Comparison of ENCODE assay signal across 24 mouse cellular contexts in the genomic region with DNA sequence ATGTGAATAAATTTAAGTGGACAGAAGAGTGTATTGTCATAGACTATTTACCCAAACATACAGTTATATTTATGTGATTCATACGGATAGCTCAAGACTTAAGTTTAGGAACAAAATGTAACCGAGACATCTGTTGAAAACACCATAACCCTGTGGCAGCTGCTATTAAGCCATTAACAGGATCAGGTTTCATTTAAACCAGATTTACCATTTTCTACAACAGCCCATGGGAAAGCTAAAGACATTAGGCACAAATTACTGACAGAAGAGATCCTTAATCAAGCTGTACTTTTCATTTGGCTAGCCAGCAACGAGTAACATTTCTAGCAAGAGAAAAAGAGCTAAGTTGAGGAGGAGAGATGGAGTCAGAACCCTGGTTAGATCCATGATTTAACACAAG.
DNase-seq lines count a peak whose midpoint lies in the region; ATAC-seq and TF ChIP-seq lines count a peak whose summit lies in the region.
"Had no signal": no experiment of that assay in that cellular context is flagged by ENCODE, and none has a peak within 500 bp of the region (broad histone marks: within the 10 kb centered on the region; RNA-seq: fewer than 3 reads in every experiment).

No protein-coding gene starts in this region.

- no peaks in the 10 kb centered on the region for H3K9me3 ChIP-seq in limb, embryonic 14.5 days (ENCODE audit: control insufficient read depth, low read length)
- H3K9me3 ChIP-seq in limb, embryonic 10.5 days (replicated peaks), result no peaks in the 10 kb centered on the region
- H3K9me3 ChIP-seq in embryonic facial prominence, embryonic 14.5 days (ENCODE audit: control insufficient read depth, low read length), result no peaks in the 10 kb centered on the region
- H3K9me3 ChIP-seq in liver, embryonic 12.5 days (replicated peaks), result no peaks in the 10 kb centered on the region
- H3K9me3 ChIP-seq: embryonic facial prominence, embryonic 13.5 days; forebrain, embryonic 10.5 days; forebrain, embryonic 13.5 days; hindbrain, embryonic 12.5 days; hindbrain, embryonic 15.5 days; intestine, embryonic 15.5 days had no signal

- no peak overlapping the region for H3K9ac ChIP-seq in limb, embryonic 14.5 days (ENCODE audit: low read depth, low read length, severe bottlenecking)
- no peak overlapping the region for H3K9ac ChIP-seq in embryonic facial prominence, embryonic 14.5 days (ENCODE audit: low read depth, low read length)
- H3K9ac ChIP-seq in liver, embryonic 12.5 days, result no peak overlapping the region
- H3K9ac ChIP-seq: embryonic facial prominence, embryonic 13.5 days; forebrain, embryonic 13.5 days; hindbrain, embryonic 12.5 days; hindbrain, embryonic 15.5 days; intestine, embryonic 15.5 days had no signal

- H3K36me3 ChIP-seq in limb, embryonic 14.5 days (ENCODE audit: control insufficient read depth, insufficient read depth, low read length), result no peaks in the 10 kb centered on the region
- no peaks in the 10 kb centered on the region for H3K36me3 ChIP-seq in limb, embryonic 10.5 days
- H3K36me3 ChIP-seq in embryonic facial prominence, embryonic 14.5 days (ENCODE audit: control insufficient read depth, insufficient read depth, low read length), result no peaks in the 10 kb centered on the region
- H3K36me3 ChIP-seq in liver, embryonic 12.5 days, result no peaks in the 10 kb centered on the region
- H3K36me3 ChIP-seq: embryonic facial prominence, embryonic 13.5 days; forebrain, embryonic 10.5 days; hindbrain, embryonic 12.5 days; hindbrain, embryonic 15.5 days; intestine, embryonic 15.5 days had no signal

- H3K4me1 ChIP-seq in limb, embryonic 14.5 days (ENCODE audit: control insufficient read depth, insufficient read depth, low read length), result no peaks in the 10 kb centered on the region
- peaks cover 9% of the 10 kb centered on the region for H3K4me1 ChIP-seq in limb, embryonic 10.5 days
- no peaks in the 10 kb centered on the region for H3K4me1 ChIP-seq in embryonic facial prominence, embryonic 14.5 days (ENCODE audit: control insufficient read depth, insufficient read depth, low read length)
- no peaks in the 10 kb centered on the region for H3K4me1 ChIP-seq in liver, embryonic 12.5 days
- H3K4me1 ChIP-seq: forebrain, embryonic 10.5 days; forebrain, embryonic 13.5 days; hindbrain, embryonic 12.5 days; hindbrain, embryonic 15.5 days; intestine, embryonic 15.5 days had no signal

- WGBS in limb, embryonic 14.5 days, result 18% methylated on average over 3 of the region's 3 CpGs
- 30% methylated on average over 3 of the region's 3 CpGs for WGBS in limb, embryonic 10.5 days
- 22% methylated on average over 3 of the region's 3 CpGs for WGBS in embryonic facial prominence, embryonic 14.5 days
- WGBS in liver, embryonic 12.5 days (ENCODE audit: insufficient replicate concordance), result 79% methylated on average over 3 of the region's 3 CpGs

- no peak for TF ChIP-seq POLR2A in limb, embryonic 14.5 days (IDR thresholded peaks at IDR 0.05; ENCODE audit: borderline replicate concordance, extremely low read depth, insufficient read depth, insufficient read length)

- no peak overlapping the region for H3K27ac ChIP-seq in limb, embryonic 14.5 days (replicated peaks; ENCODE audit: low read depth, low read length)
- H3K27ac ChIP-seq in limb, embryonic 10.5 days, result no peak overlapping the region
- no peak overlapping the region for H3K27ac ChIP-seq in embryonic facial prominence, embryonic 14.5 days (replicated peaks; ENCODE audit: low read depth, low read length)
- no peak overlapping the region for H3K27ac ChIP-seq in liver, embryonic 12.5 days
- H3K27ac ChIP-seq: embryonic facial prominence, embryonic 13.5 days; forebrain, embryonic 10.5 days; forebrain, embryonic 13.5 days; gastrocnemius, adult 2 months; hindbrain, embryonic 12.5 days; hindbrain, embryonic 15.5 days; intestine, embryonic 15.5 days had no signal

- no peaks in the 10 kb centered on the region for H3K27me3 ChIP-seq in limb, embryonic 14.5 days (ENCODE audit: control insufficient read depth, insufficient read depth, low read length)
- H3K27me3 ChIP-seq in limb, embryonic 10.5 days (ENCODE audit: low read depth, poor library complexity, severe bottlenecking), result no peaks in the 10 kb centered on the region
- no peaks in the 10 kb centered on the region for H3K27me3 ChIP-seq in embryonic facial prominence, embryonic 14.5 days (replicated peaks; ENCODE audit: control insufficient read depth, insufficient read depth, low read length)
- no peaks in the 10 kb centered on the region for H3K27me3 ChIP-seq in liver, embryonic 12.5 days (replicated peaks)
- H3K27me3 ChIP-seq: embryonic facial prominence, embryonic 13.5 days; forebrain, embryonic 13.5 days; hindbrain, embryonic 12.5 days; hindbrain, embryonic 15.5 days; intestine, embryonic 15.5 days had no signal

- H3K4me3 ChIP-seq in limb, embryonic 14.5 days (replicated peaks; ENCODE audit: low read length), result no peak overlapping the region
- no peak overlapping the region for H3K4me3 ChIP-seq in limb, embryonic 10.5 days
- H3K4me3 ChIP-seq in embryonic facial prominence, embryonic 14.5 days (ENCODE audit: low read depth, low read length), result no peak overlapping the region
- no peak overlapping the region for H3K4me3 ChIP-seq in liver, embryonic 12.5 days
- H3K4me3 ChIP-seq: embryonic facial prominence, embryonic 13.5 days; forebrain, embryonic 10.5 days; forebrain, embryonic 13.5 days; gastrocnemius, adult 2 months; hindbrain, embryonic 12.5 days; hindbrain, embryonic 15.5 days; intestine, embryonic 15.5 days had no signal

- no peak overlapping the region for H3K4me2 ChIP-seq in limb, embryonic 14.5 days (replicated peaks; ENCODE audit: low read depth, low read length, severe bottlenecking)
- H3K4me2 ChIP-seq in embryonic facial prominence, embryonic 14.5 days (ENCODE audit: low read depth, low read length), result no peak overlapping the region
- H3K4me2 ChIP-seq in liver, embryonic 12.5 days, result no peak overlapping the region
- H3K4me2 ChIP-seq: embryonic facial prominence, embryonic 13.5 days; forebrain, embryonic 13.5 days; heart, embryonic 11.5 days; hindbrain, embryonic 12.5 days; hindbrain, embryonic 15.5 days; intestine, embryonic 15.5 days had no signal

- ATAC-seq in limb, embryonic 14.5 days (ENCODE audit: low FRiP score, low read depth), result no peak
- no peak for ATAC-seq in embryonic facial prominence, embryonic 14.5 days (ENCODE audit: low read depth)
- no peak for ATAC-seq in liver, embryonic 12.5 days
- ATAC-seq: activated CD4-positive, CD25-positive, alpha-beta regulatory T cell, adult 4 months; CD4-positive, CD25-positive, alpha-beta regulatory T cell, adult 4 months; forebrain, embryonic 13.5 days; forebrain, embryonic 16.5 days; intestine, embryonic 15.5 days had no signal

- DNase-seq in limb, embryonic 14.5 days (ENCODE audit: low spot score), result peak; percentile 10
- no peak for DNase-seq in limb, embryonic 10.5 days (ENCODE audit: low spot score)
- peak; percentile 35 for DNase-seq in embryonic facial prominence, embryonic 14.5 days (ENCODE audit: low spot score)
- peak; percentile 18 for DNase-seq in mesoderm, embryonic 11.5 days (ENCODE audit: low read depth, low spot score)
- DNase-seq in left cerebral cortex, adult 11 months (ENCODE audit: low spot score), result no peak
- DNase-seq: adrenal gland, adult 8-10 months; adrenal gland, postnatal 25 days; cerebellum, adult 11-12 months; cerebellum, adult 8-10 months; cerebellum, postnatal 36 days; gastrocnemius, adult 2 months; gastrocnemius, postnatal 14 days; heart, adult 11 months had no signal

Comparison
In these comparisons a context has a peak if more than half of its experiments do, and no peak if none do; other contexts are left out.
1. DNase-seq: peak in limb, embryonic 14.5 days (single experiment), embryonic facial prominence, embryonic 14.5 days (single experiment) and mesoderm, embryonic 11.5 days (single experiment); none in limb, embryonic 10.5 days (single experiment) and left cerebral cortex, adult 11 months (single experiment).